Mouse (Mus musculus): ENCODE results near the gene Ppl. TPM values are rescaled to one million over a fixed set of nuclear protein-coding genes. Genes with fewer than 3 reads are reported as not detected.
A peak's percentile ranks its signal among the peaks of the same experiment; 100 is the strongest.

The Ppl gene
- polyA plus RNA-seq, 1 experiment from 2014 or later, result 5.8 TPM

- WGBS, result 87% methylated on average over 7 of the region's 7 CpGs
- no peak overlapping the region for H3K4me3 ChIP-seq
- H3K27me3 ChIP-seq, result no peaks in the 10 kb centered on the region
- H3K4me2 ChIP-seq (replicated peaks), result no peak overlapping the region
- H3K9me3 ChIP-seq, result no peaks in the 10 kb centered on the region
- peaks cover 92% of the 10 kb centered on the region for H3K36me3 ChIP-seq
- no peaks in the 10 kb centered on the region for H3K4me1 ChIP-seq
- no peak overlapping the region for H3K9ac ChIP-seq
- no peak for ATAC-seq (ENCODE audit: low FRiP score, low read depth)
- no peak overlapping the region for H3K27ac ChIP-seq
Observed at GRCm38 (mm10) chr16:5071974-5072373, 60.2 kb downstream of the Ppl start.

GRCm38 (mm10) chr16:5070321-5070720, 61.9 kb downstream of the Ppl start:
- Histone ChIP-seq H3K27ac (no peak overlapping the region), H3K27me3 (no peaks in the 10 kb centered on the region), H3K9ac (no peak overlapping the region), H3K9me3 (no peaks in the 10 kb centered on the region), H3K4me3 (no peak overlapping the region), H3K36me3 (peaks cover 86% of the 10 kb centered on the region), H3K4me2 (replicated peaks) (no peak overlapping the region), H3K4me1 (no peaks in the 10 kb centered on the region)
- ATAC-seq (ENCODE audit: low FRiP score, low read depth), result no peak
- WGBS, result 91% methylated on average over 3 of the region's 3 CpGs

DNA sequence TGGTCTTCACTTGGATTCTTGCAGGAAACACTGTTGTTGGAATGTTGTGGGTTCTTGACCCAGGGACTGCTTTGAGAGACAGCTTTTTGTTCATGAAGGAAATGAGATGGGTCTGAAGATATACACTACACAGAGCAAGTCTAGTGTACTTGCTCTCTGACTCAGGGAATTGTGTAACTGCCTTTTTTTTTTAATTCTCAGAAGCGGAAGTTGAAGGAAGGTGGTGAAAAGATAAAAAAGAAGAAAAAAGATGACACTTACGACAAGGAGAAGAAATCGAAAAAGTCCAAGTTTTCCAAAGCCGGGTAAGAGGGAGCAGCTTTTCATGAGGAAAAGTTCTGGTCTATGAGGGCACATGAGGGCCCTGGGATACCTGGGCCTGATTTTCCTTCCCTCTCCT, 68.7 kb downstream of the Ppl start:
- Histone ChIP-seq H3K27me3 (no peaks in the 10 kb centered on the region), H3K9me3 (no peaks in the 10 kb centered on the region), H3K9ac (no peak overlapping the region), H3K4me1 (no peaks in the 10 kb centered on the region), H3K36me3 (peaks cover 59% of the 10 kb centered on the region), H3K27ac (no peak overlapping the region), H3K4me3 (no peak overlapping the region), H3K4me2 (replicated peaks) (no peak overlapping the region)
- 91% methylated on average over 4 of the region's 4 CpGs for WGBS
- no peak for ATAC-seq (ENCODE audit: low FRiP score, low read depth)

GRCm38 (mm10) chr16:5058114-5058513, 74.1 kb downstream of the Ppl start:
- Histone ChIP-seq H3K27ac (no peak overlapping the region), H3K36me3 (peaks cover 53% of the 10 kb centered on the region)
- 85% methylated on average over 1 of the region's 1 CpGs for WGBS

GRCm38 (mm10) chr16:5050251-5051110, 81.7 kb downstream of the Ppl start:
- H3K27me3 ChIP-seq, result no peaks in the 10 kb centered on the region
- ATAC-seq (ENCODE audit: low FRiP score, low read depth), result peak; percentile 68
- peaks cover 32% of the 10 kb centered on the region for H3K36me3 ChIP-seq
- peak overlapping the region; percentile 94 for H3K4me2 ChIP-seq (replicated peaks)
- H3K9ac ChIP-seq, result peak overlapping the region; percentile 94
- H3K4me3 ChIP-seq, result peak overlapping the region; percentile 97
- peaks cover 26% of the 10 kb centered on the region for H3K4me1 ChIP-seq
- H3K27ac ChIP-seq, result peak overlapping the region; percentile 96
- no peaks in the 10 kb centered on the region for H3K9me3 ChIP-seq
- under 1% methylated on average over 77 of the region's 78 CpGs for WGBS

More at GRCm38 (mm10) chr16:5058114-5058513, 74.1 kb downstream of the Ppl start:
- Histone ChIP-seq H3K4me1 (no peaks in the 10 kb centered on the region), H3K4me3 (no peak overlapping the region), H3K27me3 (no peaks in the 10 kb centered on the region), H3K9me3 (no peaks in the 10 kb centered on the region), H3K4me2 (replicated peaks) (no peak overlapping the region), H3K9ac (no peak overlapping the region)
- no peak for ATAC-seq (ENCODE audit: low FRiP score, low read depth)

GRCm38 (mm10) chr16:5049774-5050234, 82.4 kb downstream of the Ppl start, which contains the start of the genes Glyr1 and Ubn1:
TSS of gene Glyr1 (minus strand) at chr16:5049863.
TSS of gene Ubn1 (plus strand) at chr16:5050057.
- Histone ChIP-seq H3K4me3 (peak within 1 kb of the TSS; percentile 97), H3K4me2 (replicated peaks) (peak within 1 kb of the TSS; percentile 94), H3K9me3 (no peaks in the 10 kb centered on the region), H3K4me1 (peaks cover 26% of the 10 kb centered on the region), H3K27ac (peak within 1 kb of the TSS; percentile 96), H3K9ac (peak within 1 kb of the TSS; percentile 97), H3K27me3 (no peaks in the 10 kb centered on the region), H3K36me3 (peaks cover 32% of the 10 kb centered on the region)
- WGBS, result under 1% methylated on average over 55 of the region's 56 CpGs
- ATAC-seq (ENCODE audit: low FRiP score, low read depth), result peak; percentile 99

- Histone ChIP-seq H3K27ac (peak overlapping the region; percentile 96), H3K36me3 (peaks cover 37% of the 10 kb centered on the region), H3K4me1 (peaks cover 26% of the 10 kb centered on the region), H3K9ac (peak overlapping the region; percentile 97), H3K4me3 (peak overlapping the region; percentile 97), H3K9me3 (no peaks in the 10 kb centered on the region), H3K27me3 (no peaks in the 10 kb centered on the region), H3K4me2 (replicated peaks) (peak overlapping the region; percentile 92)
- ATAC-seq (ENCODE audit: low FRiP score, low read depth), result peak; percentile 63
- WGBS, result under 1% methylated on average over 38 of the region's 38 CpGs
Observed at GRCm38 (mm10) chr16:5049182-5049773, 82.9 kb downstream of the Ppl start.

- Histone ChIP-seq H3K27ac (no peak overlapping the region), H3K9ac (no peak overlapping the region), H3K36me3 (peaks cover 68% of the 10 kb centered on the region), H3K4me2 (replicated peaks) (no peak overlapping the region), H3K27me3 (no peaks in the 10 kb centered on the region), H3K9me3 (no peaks in the 10 kb centered on the region), H3K4me1 (peaks cover 14% of the 10 kb centered on the region), H3K4me3 (no peak overlapping the region)
- WGBS, result 96% methylated on average over 3 of the region's 3 CpGs
- no peak for ATAC-seq (ENCODE audit: low FRiP score, low read depth)
Observed at GRCm38 (mm10) chr16:5045322-5045721, 86.9 kb downstream of the Ppl start.

- no peak overlapping the region for H3K9ac ChIP-seq
- H3K4me3 ChIP-seq, result no peak overlapping the region
- H3K27ac ChIP-seq, result no peak overlapping the region
- no peak overlapping the region for H3K4me2 ChIP-seq (replicated peaks)
- ATAC-seq (ENCODE audit: low FRiP score, low read depth), result no peak
- no peaks in the 10 kb centered on the region for H3K4me1 ChIP-seq
- H3K27me3 ChIP-seq, result no peaks in the 10 kb centered on the region
- peaks cover 92% of the 10 kb centered on the region for H3K36me3 ChIP-seq
- no peaks in the 10 kb centered on the region for H3K9me3 ChIP-seq
- 85% methylated on average over 5 of the region's 5 CpGs for WGBS
Observed at GRCm38 (mm10) chr16:5036649-5037234, 95.5 kb downstream of the Ppl start.

Other genes starting within 250 kb of the Ppl start
- gene Mgrn1, start 246.2 kb downstream of the Ppl start, polyA plus RNA-seq (2015; fragmentation: Nextera tagmentation; extraction: Ambion mirVana), result 98.9 and 102 TPM in 2 replicates
- 178 and 182 TPM in 2 replicates for gene Nudt16l1, start 193.7 kb downstream of the Ppl start, polyA plus RNA-seq (2015; fragmentation: Nextera tagmentation; extraction: Ambion mirVana)
- gene Anks3, start 168.2 kb downstream of the Ppl start, polyA plus RNA-seq (2015; fragmentation: Nextera tagmentation; extraction: Ambion mirVana), result 76.2 and 76.4 TPM in 2 replicates
- not detected in 2 replicates for gene Sept12, start 134.6 kb downstream of the Ppl start, polyA plus RNA-seq (2015; fragmentation: Nextera tagmentation; extraction: Ambion mirVana)
- 4.1 and 4.8 TPM in 2 replicates for gene Smim22, start 125.1 kb downstream of the Ppl start, polyA plus RNA-seq (2015; fragmentation: Nextera tagmentation; extraction: Ambion mirVana)
- gene Rogdi, start 118.9 kb downstream of the Ppl start, polyA plus RNA-seq (2015; fragmentation: Nextera tagmentation; extraction: Ambion mirVana), result 63.6 and 67.4 TPM in 2 replicates
- gene Glyr1, start 82.6 kb downstream of the Ppl start, polyA plus RNA-seq (2015; fragmentation: Nextera tagmentation; extraction: Ambion mirVana), result 140 and 150 TPM in 2 replicates
- gene Ubn1, start 82.4 kb downstream of the Ppl start, polyA plus RNA-seq (2015; fragmentation: Nextera tagmentation; extraction: Ambion mirVana), result 21.6 and 22.8 TPM in 2 replicates
- 0.06 and 0.10 TPM in 2 replicates for gene Sec14l5, start 14.7 kb upstream of the Ppl start, polyA plus RNA-seq (2015; fragmentation: Nextera tagmentation; extraction: Ambion mirVana)
- 15.5 and 16.5 TPM in 2 replicates for gene Nagpa, start 71.6 kb upstream of the Ppl start, polyA plus RNA-seq (2015; fragmentation: Nextera tagmentation; extraction: Ambion mirVana)
- gene AU021092, start 89.9 kb upstream of the Ppl start, polyA plus RNA-seq (2015; fragmentation: Nextera tagmentation; extraction: Ambion mirVana), result 1.7 and 2.0 TPM in 2 replicates
- gene Alg1, start 101.2 kb upstream of the Ppl start, polyA plus RNA-seq (2015; fragmentation: Nextera tagmentation; extraction: Ambion mirVana), result 34.0 and 35.8 TPM in 2 replicates
- 19.4 and 21.7 TPM in 2 replicates for gene Eef2kmt, start 123.6 kb upstream of the Ppl start, polyA plus RNA-seq (2015; fragmentation: Nextera tagmentation; extraction: Ambion mirVana)